In the genomic region with DNA sequence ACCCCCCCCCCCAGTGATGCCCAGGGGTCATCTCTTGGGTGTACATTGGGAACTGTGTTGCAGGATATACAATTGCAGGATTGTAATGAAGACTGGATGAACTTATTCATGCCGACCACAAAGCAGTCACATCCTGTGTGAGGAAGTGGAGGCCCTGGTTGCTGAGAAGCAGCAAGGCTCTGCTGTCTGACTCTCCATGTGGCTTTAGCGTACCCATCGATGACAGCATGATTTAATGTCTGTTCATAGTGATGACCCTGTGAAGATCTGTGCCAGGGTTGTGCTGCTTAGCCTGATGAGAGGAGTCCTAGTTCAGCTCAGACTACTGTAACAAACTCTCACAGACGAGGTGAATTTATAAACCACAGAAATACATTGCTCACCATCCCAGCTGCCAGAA, we compare ENCODE assay signal across 23 mouse cellular contexts.
DNase-seq lines count a peak whose midpoint lies in the region; TF ChIP-seq lines count a peak whose summit lies in the region.
"Had no signal": no experiment of that assay in that cellular context is flagged by ENCODE, and none has a peak within 500 bp of the region (broad histone marks: within the 10 kb centered on the region; RNA-seq: fewer than 3 reads in every experiment).

No protein-coding gene starts in this region.

- TF ChIP-seq CTCF in thymus, adult 2 months (IDR thresholded peaks at IDR 0.05; ENCODE audit: borderline replicate concordance, control insufficient read depth, extremely low read depth, insufficient read depth, low read length, poor library complexity), result no peak

- 19% methylated on average over 4 of the region's 4 CpGs for WGBS in thymus, adult 2 months

- no peaks in the 10 kb centered on the region for H3K36me3 ChIP-seq in thymus, adult 2 months (ENCODE audit: control insufficient read depth, insufficient read depth, low read length)
- H3K36me3 ChIP-seq in megakaryocyte, embryonic 14.5 days (replicated peaks; ENCODE audit: low read length), result no peaks in the 10 kb centered on the region
- H3K36me3 ChIP-seq: heart, embryonic 12.5 days; hindbrain, embryonic 13.5 days; intestine, embryonic 15.5 days; limb, embryonic 13.5 days; liver, embryonic 13.5 days; midbrain, embryonic 12.5 days had no signal

- TF ChIP-seq POLR2A in thymus, adult 2 months (IDR thresholded peaks at IDR 0.05; ENCODE audit: control insufficient read depth, extremely low read depth, insufficient read depth, low read length, poor library complexity), result no peak

- H3K27me3 ChIP-seq in thymus, adult 2 months (ENCODE audit: control insufficient read depth, insufficient read depth, low read length), result no peaks in the 10 kb centered on the region
- H3K27me3 ChIP-seq in megakaryocyte, embryonic 14.5 days (replicated peaks), result no peaks in the 10 kb centered on the region
- H3K27me3 ChIP-seq: heart, embryonic 12.5 days; hindbrain, embryonic 13.5 days; intestine, embryonic 15.5 days; limb, embryonic 13.5 days; midbrain, embryonic 12.5 days; Patski had no signal

- H3K4me3 ChIP-seq in thymus, adult 2 months (ENCODE audit: control insufficient read depth, insufficient read depth, low read length), result no peak overlapping the region
- peak overlapping the region; percentile 62 for H3K4me3 ChIP-seq in megakaryocyte, embryonic 14.5 days (replicated peaks)
- H3K4me3 ChIP-seq: heart, embryonic 12.5 days; hindbrain, embryonic 13.5 days; intestine, embryonic 15.5 days; limb, embryonic 13.5 days; liver, embryonic 13.5 days; midbrain, embryonic 12.5 days had no signal

- no peaks in the 10 kb centered on the region for H3K4me1 ChIP-seq in thymus, adult 2 months (replicated peaks; ENCODE audit: control insufficient read depth, insufficient read depth, low read length)
- peaks cover 3% of the 10 kb centered on the region; the same call in 1 of the 2 replicates for H3K4me1 ChIP-seq in megakaryocyte, embryonic 14.5 days

- DNase-seq in thymus, postnatal 25 days, result peak; percentile 9
- no peak for DNase-seq in thymus, adult 2 months
- DNase-seq in c-Kit-positive CD71-negative TER-119-negative erythroid progenitor cells, embryonic 14.5 days (ENCODE audit: low read depth), result peak; percentile 14
- DNase-seq in neural tube, embryonic 10.5 days (ENCODE audit: extremely low spot score, low spot score), result no peak
- no peak for DNase-seq in adrenal gland, postnatal 25 days
- no peak for DNase-seq in cerebellum, adult 18-20 months
- DNase-seq: adrenal gland, postnatal 14 days; cerebellum, adult 11-12 months; cerebellum, postnatal 36 days; heart, postnatal 14 days; kidney, adult 9 months; layer of hippocampus, postnatal 36 days; liver, embryonic 13.5 days; lung, embryonic 14.5 days; lung, postnatal 36 days had no signal

- H3K27ac ChIP-seq in thymus, adult 2 months (ENCODE audit: control insufficient read depth, insufficient read depth, low read length), result no peak overlapping the region
- H3K27ac ChIP-seq: hindbrain, embryonic 13.5 days; intestine, embryonic 15.5 days; limb, embryonic 13.5 days; liver, embryonic 13.5 days; midbrain, embryonic 12.5 days; stomach, postnatal 0 days had no signal

- H3K9me3 ChIP-seq in megakaryocyte, embryonic 14.5 days, result peaks cover 12% of the 10 kb centered on the region
- H3K9me3 ChIP-seq: heart, embryonic 12.5 days; hindbrain, embryonic 13.5 days; intestine, embryonic 15.5 days; limb, embryonic 13.5 days; liver, embryonic 13.5 days; midbrain, embryonic 12.5 days had no signal

Comparison
In these comparisons a context has a peak if more than half of its experiments do, and no peak if none do; other contexts are left out.
1. DNase-seq: peak in thymus, postnatal 25 days (single experiment) and c-Kit-positive CD71-negative TER-119-negative erythroid progenitor cells, embryonic 14.5 days (single experiment); none in thymus, adult 2 months (single experiment), neural tube, embryonic 10.5 days (single experiment), adrenal gland, postnatal 25 days (single experiment) and cerebellum, adult 18-20 months (0 of 2).